Mouse (Mus musculus): Measurements from ENCODE around the gene Itga9.

Gene Itga9

DNA sequence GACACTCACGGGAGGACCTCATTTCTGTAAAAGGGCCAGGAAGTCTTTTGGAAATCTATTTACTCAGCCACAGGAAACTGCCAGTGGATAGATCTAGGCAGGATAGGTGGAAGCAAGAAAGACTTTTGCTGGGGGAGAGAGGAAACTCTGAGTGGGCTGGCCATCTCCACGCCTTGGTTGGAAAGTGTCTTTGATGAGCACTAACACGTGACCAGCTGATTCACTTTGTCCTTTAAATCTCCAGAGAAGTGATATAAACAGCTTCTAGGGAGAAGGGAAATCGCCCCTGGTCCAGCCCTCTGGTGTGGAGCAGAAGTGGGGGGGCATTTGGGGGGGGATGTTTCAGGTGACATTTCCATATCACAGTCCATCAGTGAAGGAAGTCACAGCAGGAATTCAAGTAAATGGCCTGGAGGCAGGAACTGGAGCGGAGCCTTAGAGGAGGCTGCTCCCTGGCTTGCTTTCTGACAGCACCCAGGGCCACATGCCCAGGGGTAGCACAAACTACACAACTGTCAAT is 124.4 kb downstream of the Itga9 start:
- peak in 1 of 2 experiments; percentile 31 for DNase-seq

DNA sequence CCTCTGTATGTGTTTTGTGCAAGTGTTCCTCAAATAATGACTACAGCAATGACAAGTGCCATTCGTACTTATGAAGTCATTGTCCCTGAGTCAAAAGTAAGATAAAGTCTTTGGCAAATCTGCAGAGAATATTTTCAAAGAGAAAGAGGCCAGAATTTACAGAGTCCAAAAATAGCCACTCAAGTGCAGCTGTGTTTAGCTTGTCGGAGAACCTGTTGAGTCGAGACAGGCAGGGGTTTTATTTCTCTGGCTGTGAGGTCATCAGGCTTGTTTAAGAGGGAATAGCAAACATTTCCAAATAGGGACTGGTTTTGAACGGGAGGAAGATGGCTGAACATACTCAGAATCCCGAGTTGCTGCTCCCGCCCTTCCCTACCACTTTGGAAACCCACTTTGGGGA is 125.2 kb downstream of the Itga9 start:
- no peak for DNase-seq

DNA sequence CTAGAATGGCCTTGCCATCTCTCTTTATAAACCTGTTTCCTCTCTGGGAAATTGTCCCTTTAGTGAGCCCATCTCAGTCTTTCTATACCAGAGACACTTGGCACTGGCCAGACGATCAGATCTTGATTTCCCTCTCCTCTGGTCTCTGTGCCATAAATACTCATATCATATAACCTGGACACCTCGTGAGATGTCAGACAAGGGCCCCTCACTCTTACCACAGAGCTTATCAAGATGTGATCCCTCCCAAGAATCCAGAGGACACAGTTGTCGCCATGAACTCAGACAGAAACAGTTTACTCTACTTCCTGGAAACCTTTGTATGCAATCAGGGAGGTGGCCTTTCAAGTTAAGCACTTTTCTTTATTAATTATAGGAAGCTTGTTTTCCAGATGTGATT is 127.1 kb downstream of the Itga9 start:
- no peak for DNase-seq

DNA sequence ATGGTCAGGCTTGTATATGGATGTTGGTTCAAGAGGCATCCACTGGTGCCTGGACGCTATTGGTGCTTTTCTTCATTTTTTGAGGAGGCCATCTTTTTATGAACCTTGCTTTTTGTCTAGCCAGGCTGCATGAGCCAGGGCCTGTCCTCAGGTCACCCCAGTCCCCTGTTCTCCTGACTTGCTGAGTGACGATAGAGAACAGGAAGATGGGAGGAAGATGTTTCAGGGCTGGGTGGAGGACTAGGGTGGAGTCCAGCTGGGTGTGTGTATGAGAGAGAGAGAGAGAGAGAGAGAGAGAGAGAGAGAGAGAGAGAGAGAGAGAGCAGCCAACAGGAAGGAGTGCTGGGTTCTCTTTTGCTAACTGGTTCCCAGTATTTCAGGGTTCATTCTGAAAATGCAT is 130.6 kb downstream of the Itga9 start:
- DNase-seq = no peak

DNA sequence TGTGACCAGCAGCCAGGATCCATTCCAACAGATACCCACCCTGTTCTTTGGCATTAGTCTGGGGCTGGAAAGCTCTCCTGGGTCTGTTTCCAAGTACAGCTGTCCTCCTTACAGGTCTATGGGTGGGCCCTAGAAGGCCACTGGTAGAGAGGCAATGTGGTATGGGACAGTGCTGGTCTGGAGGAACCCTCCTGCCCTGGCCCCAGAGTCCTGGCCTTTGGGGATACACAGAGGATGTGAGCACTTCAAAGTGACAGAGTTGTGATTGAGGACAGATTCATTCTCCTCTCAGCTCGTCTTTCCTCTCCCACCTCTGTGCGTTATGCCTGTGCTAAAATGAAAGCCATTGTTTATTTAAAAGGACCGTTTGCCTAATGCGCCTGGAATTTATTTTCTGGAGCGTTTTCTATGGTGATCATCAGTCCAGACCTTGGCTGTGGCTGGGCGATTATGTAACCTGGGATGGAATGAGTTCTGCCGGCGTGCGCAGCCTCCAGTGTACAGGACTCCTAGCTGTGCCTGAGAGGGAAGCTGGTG is 131.2 kb downstream of the Itga9 start:
- DNase-seq = peak; percentile 38 to 74

- no peak for DNase-seq
These were observed 131.8 kb downstream of the Itga9 start for GRCm38 (mm10) chr9:118738311-118738710.

DNA sequence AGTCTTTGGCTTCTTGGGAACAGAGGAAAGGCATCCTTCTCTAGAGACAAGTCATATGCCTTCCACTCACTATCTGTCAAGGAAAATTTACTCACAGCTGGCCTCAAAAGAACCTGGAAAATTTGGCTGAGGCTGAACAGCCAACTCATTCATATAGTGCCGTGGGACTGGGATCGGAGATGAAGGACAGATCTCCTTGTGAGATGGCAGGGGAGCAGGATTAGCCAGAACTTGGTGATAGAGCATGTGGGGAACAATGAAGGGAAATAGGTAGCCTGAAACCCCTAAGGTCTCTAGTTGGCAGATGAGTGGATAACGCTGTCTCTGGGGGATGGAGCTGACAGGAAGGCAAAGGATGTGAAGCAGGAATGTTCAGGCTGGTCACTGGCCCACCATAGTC is 132.6 kb downstream of the Itga9 start:
- DNase-seq = no peak

- DNase-seq = no peak
These were observed 133.2 kb downstream of the Itga9 start for GRCm38 (mm10) chr9:118739659-118740058.

- DNase-seq = peak in 1 of 2 experiments; percentile 50
These were observed 134.8 kb downstream of the Itga9 start for GRCm38 (mm10) chr9:118741268-118741667.

DNA sequence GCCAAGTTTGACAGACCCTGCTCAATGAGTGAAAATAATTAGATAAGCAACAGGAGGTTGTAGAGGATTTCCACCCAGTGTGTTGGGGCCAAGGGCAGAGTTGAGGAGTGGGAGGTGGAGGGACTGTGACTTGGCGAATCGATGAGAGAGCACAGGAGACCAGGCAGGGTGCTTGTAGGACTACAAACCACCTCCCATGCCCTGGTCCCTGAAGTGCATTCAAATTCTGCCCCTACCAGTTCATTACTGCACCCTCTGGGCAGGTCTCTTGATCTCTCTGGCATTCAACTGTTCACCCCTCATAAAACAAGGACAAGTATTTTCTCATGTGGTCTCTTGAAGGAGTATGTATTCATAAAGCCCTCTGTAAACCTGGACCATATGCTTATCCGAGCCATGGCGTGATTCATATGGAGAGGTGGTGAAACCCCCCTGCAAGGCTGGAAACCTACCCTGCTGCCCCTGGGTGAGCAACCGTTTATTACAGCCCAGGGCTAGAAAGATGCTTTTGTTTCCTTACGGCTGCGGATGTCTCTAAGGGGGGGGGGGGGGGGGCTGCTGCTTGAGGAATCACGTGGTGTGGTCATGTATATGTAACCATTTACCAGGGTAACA is 143.0 kb downstream of the Itga9 start:
- no peak for DNase-seq

DNA sequence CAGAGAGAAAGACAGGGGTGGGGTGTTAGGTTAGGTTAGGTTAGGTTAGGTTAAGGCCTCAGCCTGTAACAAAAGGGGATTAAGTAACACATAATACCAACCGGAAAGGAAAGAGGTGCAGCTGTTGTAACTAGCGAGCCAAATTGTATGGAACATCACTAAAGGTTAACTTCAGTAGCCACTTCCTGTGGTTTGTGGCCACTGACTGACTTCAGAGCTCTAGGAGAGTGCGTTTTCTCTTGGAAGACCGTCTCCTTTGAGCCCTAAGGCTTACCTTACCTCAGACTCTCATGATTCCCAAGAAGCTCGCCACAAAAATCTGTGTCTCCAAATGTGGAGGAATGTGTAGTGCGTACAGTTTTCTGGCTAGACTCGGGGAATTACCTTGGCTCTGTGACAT is 144.3 kb downstream of the Itga9 start:
- DNase-seq = no peak

DNA sequence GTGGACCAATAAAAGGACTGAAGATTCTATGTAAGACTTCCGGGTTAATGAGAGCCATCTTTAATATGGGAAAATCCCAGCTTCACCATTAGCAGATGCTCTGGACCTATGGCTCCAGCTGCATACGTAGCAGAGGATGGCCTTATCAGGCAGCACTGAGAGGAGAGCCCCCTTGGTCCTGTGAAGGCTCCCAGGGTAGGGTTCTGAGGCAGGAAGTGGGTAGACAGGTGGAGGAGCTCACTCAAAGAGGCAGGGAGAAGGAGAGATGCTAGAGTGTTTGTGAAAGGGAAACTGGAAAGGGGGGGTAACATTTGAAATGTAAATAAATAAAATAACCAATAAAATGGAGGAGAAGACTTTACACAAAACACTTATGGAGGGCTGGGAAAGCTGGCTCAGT is 145.9 kb downstream of the Itga9 start:
- no peak for DNase-seq

DNA sequence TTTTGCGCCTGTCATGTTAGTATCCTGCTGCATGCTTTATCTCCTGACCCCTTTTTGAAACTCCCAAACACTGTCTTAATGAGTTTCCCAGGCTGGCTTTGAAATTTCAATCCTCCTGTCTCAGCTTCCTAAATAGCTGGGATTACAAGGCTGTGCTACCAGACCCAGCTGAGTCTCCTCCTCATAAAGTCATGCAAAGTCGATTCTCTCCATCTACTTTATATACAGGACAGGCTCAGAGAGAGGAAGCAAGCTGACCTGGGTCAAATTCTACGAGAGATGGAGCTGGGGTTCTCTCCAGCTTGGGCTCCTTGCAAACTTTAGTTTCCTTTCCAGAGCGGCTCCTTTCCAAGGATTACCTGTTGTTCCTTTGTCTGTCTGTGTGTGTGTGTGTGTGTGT is 153.0 kb downstream of the Itga9 start:
- no peak for DNase-seq

DNA sequence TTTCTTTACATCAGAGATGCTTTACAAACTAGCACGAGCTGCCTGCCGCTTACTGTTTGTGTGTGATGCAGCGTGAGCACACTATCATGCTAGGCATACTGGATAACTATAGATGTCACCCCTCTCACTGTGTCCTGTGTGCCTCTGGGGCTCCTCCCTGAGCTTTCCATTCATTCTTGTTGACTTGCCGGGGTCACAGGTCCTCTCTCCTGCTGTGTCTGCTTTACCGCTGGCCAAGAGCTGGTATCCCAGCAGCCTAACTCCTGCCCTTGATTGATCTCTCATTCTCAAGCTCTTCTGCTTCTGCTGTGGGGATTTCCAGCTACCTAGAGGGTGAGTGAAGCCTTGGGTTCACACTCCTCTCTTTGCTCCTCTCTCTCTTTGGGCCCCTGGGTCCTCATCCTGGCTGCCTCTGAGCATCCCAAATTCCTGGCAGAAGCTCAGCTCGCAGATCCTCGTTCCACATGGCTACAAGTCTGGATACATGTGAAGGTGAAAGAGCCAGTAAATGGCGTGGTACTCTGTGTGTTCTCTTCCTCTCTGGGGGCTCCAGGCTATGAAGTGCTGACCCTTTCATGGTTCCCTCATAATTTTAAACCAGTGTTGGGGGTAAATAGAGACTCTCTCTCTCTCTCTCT is 155.6 kb downstream of the Itga9 start:
- no peak for DNase-seq

GRCm38 (mm10) chr9:118762759-118763158 is 156.3 kb downstream of the Itga9 start:
- DNase-seq = peak; percentile 70 to 80

- peak; percentile 20 to 65 for DNase-seq
These were observed 156.7 kb downstream of the Itga9 start for GRCm38 (mm10) chr9:118763203-118763602.

DNA sequence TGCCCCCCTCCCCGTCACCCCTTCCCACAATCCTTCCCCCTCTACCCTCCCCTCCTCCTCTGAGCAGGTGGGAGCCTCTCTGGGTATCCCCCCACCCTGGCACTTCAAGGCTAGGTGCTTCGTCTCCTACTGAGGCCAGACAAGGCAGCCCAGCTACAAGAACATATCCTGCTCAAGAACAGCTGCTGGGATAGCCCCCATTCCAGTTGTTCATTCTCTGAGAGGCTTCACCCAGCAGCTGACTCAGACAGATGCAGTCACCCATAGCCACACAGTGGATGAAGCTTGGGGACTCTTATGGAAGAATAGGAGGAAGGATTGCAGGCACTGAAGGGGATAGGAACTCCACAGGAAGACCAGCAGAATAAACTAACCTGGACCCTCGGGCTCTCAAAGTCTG is 157.2 kb downstream of the Itga9 start:
- DNase-seq = no peak

DNA sequence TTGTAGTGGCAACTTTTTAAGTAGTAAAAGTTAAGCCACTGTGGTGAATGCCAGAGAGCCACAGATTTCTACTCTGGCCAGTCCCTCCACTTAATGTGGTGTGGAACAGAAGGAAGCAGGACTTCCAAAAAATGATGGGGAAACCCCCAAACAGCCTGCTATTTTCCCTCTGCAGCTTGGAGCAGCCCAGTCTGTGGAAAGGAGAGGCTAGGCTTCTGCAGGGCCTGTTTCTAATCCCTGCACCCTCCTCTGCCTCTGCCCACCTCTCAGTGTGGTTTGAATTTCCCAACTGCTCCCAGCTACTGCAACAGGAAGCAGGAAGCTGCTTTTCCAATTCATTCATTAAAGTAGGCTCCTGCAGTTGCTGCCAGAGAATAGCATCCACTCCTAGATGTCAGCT is 158.6 kb downstream of the Itga9 start:
- no peak for DNase-seq

DNA sequence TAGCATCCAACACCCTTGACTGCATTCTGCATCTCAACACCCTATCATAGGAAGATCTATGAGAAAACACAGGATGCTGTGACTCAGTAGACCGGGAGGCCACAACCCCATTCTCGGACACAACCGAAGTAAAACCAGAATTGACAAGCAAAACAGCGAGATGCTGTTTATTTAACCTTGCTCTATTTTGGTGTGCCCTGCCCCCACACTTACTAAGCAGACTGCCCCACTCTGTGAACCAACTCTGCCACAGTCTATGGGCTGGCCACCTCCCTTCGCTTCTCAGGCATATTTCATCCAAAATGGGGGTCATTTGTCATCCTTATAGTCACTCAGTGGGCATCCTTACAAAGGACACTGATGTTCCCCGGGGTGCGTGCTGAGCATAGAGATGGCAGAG is 160.5 kb downstream of the Itga9 start:
- no peak for DNase-seq

- DNase-seq = no peak
These were observed 162.1 kb downstream of the Itga9 start for GRCm38 (mm10) chr9:118768596-118768995.

DNA sequence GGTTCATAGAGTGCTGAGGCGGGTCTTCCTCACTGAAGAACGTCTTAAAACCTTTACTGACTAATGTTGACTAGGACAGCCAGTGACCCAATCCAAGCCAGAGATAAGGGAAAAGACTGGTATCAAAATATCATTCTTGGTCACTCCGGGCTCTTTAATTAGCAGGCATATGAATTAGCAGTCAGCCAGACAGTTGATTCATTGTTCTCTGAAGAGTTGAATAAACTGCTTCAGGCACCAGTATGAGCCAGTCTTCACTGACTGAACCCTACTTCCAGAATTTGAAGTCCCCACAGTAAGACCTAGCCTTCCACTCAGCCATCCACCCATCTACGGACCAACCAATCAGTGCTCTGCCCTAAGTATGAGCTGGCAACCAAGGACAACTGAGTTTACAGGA is 163.9 kb downstream of the Itga9 start:
- DNase-seq = no peak

DNA sequence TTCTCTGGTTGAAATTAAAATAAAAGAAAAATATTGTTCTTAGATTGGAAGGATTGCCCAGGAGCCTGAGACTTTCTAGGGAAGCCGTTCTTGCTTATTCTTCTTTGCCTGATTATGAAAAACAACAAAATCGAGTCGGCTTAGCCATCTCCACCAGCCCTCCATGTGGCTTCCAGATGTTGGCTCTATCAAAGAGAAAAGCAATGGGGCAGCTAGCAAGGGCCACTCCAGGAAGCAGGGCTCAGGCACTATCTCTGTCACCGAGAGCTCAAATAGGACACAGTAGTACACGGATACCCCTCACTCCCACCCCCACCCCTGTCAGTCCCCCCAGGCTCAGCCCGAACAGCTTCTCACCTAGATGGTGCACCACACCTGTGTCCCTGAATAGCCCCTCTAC is 168.2 kb downstream of the Itga9 start:
- no peak for DNase-seq

GRCm38 (mm10) chr9:118776880-118777438 is 170.5 kb downstream of the Itga9 start:
- DNase-seq = no peak

DNA sequence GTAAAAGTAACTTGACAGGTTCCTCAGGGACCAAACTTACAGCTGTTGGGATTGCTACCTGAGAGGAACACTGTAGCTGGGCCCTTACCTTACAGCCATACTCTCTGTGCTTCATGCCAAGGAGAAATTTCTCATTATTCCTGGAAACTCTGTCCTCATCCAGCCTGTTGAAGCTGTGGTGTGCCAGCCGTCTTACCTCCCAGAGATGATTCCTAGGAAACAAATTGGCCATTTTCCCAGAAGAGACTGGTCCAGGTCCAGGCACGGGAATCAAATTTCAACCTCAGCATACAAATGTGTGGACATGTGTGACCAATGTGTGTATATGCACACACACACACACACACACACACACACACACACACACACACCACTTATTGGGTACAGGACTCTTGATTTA is 172.1 kb downstream of the Itga9 start:
- peak; percentile 17 to 37 for DNase-seq

All from kidney, postnatal 25 days (tissue).